Mouse (Mus musculus) left cerebral cortex, adult 8-10 months (tissue): ENCODE measurements around the gene Ppfibp1. TPM values are rescaled to one million over a fixed set of nuclear protein-coding genes. Genes with fewer than 3 reads are reported as not detected.

Source experiments
- DNase-seq, 2 experiments: peaks; one replicate each; pipeline ENCODE4 v3.0.0; 2022; ENCODE audit warnings: low spot score in 2 of 2
- total RNA-seq, 4 experiments: library from RNA; stranded (reverse); gene quantifications; 2 replicates each; pipeline ENCODE4 v1.2.4; 2022

Gene Ppfibp1
- total RNA-seq, 4 experiments from 2014 or later = 48.2 to 53.8 (median 52.5) TPM

- no peak for DNase-seq
Measured at GRCm38 (mm10) chr6:146881896-146882770, 6.2 kb upstream of the Ppfibp1 start.

GRCm38 (mm10) chr6:146883426-146883825 lies 4.9 kb upstream of the Ppfibp1 start:
- peak in 1 of 2 experiments; percentile 50 for DNase-seq

- no peak for DNase-seq
Measured at GRCm38 (mm10) chr6:146884171-146884570, 4.1 kb upstream of the Ppfibp1 start.

- no peak for DNase-seq
Measured at GRCm38 (mm10) chr6:146884851-146885250, 3.4 kb upstream of the Ppfibp1 start.

- no peak for DNase-seq
Measured at GRCm38 (mm10) chr6:146888660-146889490, 588 bp downstream of the Ppfibp1 start.

GRCm38 (mm10) chr6:146890215-146890614 lies 1.9 kb downstream of the Ppfibp1 start:
- no peak for DNase-seq

GRCm38 (mm10) chr6:146890633-146891032 lies 2.3 kb downstream of the Ppfibp1 start:
- DNase-seq = no peak

- DNase-seq = no peak
Measured at GRCm38 (mm10) chr6:146893890-146894289, 5.6 kb downstream of the Ppfibp1 start.

GRCm38 (mm10) chr6:146898709-146899108 lies 10.4 kb downstream of the Ppfibp1 start:
- no peak for DNase-seq

GRCm38 (mm10) chr6:146899647-146900046 lies 11.4 kb downstream of the Ppfibp1 start:
- DNase-seq = no peak

GRCm38 (mm10) chr6:146901929-146902328 lies 13.6 kb downstream of the Ppfibp1 start:
- no peak for DNase-seq

- DNase-seq = no peak
Measured at GRCm38 (mm10) chr6:146903632-146904031, 15.3 kb downstream of the Ppfibp1 start.

- DNase-seq = no peak
Measured at GRCm38 (mm10) chr6:146904707-146905106, 16.4 kb downstream of the Ppfibp1 start.

GRCm38 (mm10) chr6:146906000-146906786 lies 17.9 kb downstream of the Ppfibp1 start:
- no peak for DNase-seq

GRCm38 (mm10) chr6:146907061-146907794 lies 18.9 kb downstream of the Ppfibp1 start:
- no peak for DNase-seq

GRCm38 (mm10) chr6:146907795-146908190 lies 19.5 kb downstream of the Ppfibp1 start:
- no peak for DNase-seq

- DNase-seq = no peak
Measured at GRCm38 (mm10) chr6:146908801-146909200, 20.5 kb downstream of the Ppfibp1 start.

GRCm38 (mm10) chr6:146909725-146910489 lies 21.6 kb downstream of the Ppfibp1 start:
- no peak for DNase-seq

- DNase-seq = no peak
Measured at GRCm38 (mm10) chr6:146910801-146911200, 22.5 kb downstream of the Ppfibp1 start.
